Mouse (Mus musculus) bone marrow macrophage, adult 2 months (primary cell): ENCODE results near the gene Heatr4.

Source experiments
- CTCF ChIP-seq: IDR thresholded peaks from 2 replicates; pipeline ENCODE4 v1.5.1; 2012; ENCODE audit warnings: low read depth, mild to moderate bottlenecking, low read length, moderate library complexity
- POLR2A ChIP-seq: IDR thresholded peaks from 2 replicates; pipeline ENCODE4 v1.6.1; 2012; ENCODE audit warnings: mild to moderate bottlenecking, low read depth, low read length, borderline replicate concordance

- no peak for TF ChIP-seq POLR2A
- no peak for TF ChIP-seq CTCF
These were observed 12.6 kb upstream of the Heatr4 start for GRCm38 (mm10) chr12:83997221-83997620.
